Mouse (Mus musculus): ENCODE data around the gene Myt1l. TPM values are rescaled to one million over a fixed set of nuclear protein-coding genes. Genes with fewer than 3 reads are reported as not detected.
A peak's percentile ranks its signal among the peaks of the same experiment; 100 is the strongest.

Gene Myt1l
- polyA plus RNA-seq, 1 experiment, result 0.04 TPM

DNA sequence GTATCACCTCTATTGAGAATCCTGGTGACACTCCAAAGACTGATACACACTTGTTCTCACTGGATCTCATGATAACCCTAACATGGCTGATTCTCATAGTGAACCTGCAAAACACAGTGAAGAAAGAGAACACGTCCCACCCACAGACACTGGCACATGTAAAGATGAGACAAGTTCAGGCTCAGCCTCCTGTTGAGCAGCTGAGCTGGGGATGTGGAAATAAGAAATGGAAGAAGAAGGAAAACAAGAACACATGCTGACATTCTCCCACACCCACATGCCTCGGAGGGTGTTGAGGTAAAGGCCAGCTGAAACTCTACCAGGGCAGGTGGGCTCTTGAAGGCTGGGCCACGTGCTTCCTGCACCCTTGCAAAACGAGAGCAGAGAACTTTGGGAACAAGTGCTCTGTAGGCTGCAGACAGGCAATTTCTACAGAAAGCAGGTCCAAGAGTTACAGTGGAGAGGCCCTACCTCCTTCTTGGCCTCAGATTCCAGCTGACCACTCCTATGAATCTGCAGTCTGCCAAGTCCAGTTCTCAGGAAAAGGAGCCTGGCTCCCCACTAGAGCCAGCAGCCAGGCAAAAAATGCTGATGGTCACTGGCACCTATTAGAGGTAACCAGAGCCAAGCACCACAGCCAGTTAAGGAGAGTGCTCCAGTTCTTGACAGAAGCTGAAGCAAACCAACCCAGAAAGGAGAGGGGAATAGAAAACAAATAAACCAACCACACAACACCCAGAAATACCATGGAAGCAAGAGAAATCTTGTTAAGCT is 376.1 kb downstream of the Myt1l start:
- no peak for DNase-seq (ENCODE audit: low spot score)

DNA sequence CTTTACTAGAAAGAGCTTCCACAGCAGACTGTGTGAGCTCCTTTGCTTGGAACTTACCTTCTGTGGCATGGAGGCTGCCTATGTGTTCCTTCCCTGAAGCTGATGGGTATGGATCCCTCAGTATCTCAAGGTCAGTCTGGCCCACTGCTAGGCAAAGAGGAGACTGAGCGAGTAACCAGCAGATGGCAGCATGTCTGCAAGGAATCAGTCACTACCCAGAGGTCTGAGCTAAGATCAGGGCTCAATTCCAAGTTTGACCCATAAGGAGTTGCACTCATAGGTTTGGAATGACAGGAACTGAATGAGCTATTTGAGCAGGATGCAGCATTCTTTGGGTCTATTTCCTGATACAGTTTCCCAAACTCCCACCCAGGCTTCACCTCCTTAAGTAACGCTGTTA is 378.9 kb downstream of the Myt1l start:
- DNase-seq (ENCODE audit: low spot score), result no peak

- DNase-seq (ENCODE audit: low spot score), result no peak
Measured at GRCm38 (mm10) chr12:29916139-29916538, 388.0 kb downstream of the Myt1l start.

DNA sequence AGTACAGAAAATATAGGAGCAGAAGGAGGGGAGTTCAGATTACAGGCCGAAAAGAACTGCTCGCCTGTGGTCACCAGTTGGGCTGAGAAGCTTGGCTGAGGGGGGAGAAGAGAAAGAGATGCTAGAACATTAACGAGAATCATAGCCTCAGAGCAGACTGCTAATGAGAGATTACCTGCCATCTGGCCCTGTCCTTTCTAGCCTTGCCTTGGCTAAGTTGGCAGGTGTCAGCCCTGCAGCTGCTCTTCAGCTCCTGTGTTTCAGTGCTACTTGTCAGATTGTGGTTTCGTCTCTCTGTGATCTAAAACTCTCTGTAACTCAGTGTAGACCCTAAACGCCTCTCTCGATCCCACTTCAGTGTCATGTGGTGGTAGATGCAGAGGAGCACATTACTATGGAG is 388.6 kb downstream of the Myt1l start:
- DNase-seq (ENCODE audit: low spot score), result no peak

DNA sequence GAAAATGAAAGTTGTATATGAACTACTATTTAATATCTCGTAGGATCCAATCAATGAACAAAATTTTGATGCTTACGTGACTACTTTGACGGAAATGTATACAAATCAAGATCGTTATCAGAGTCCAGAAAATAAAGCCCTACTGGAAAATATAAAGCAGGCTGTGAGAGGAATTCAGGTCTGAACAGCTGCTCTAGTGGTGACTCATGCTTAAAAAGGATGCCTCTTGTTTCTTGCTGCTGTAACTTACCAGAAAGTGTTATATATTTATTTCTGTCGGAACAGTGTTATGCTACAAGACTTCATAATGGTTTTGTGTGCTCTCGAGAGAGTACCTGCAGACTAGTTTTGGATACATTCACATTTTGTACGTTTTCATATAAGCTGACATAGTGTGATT is 392.1 kb downstream of the Myt1l start:
- DNase-seq (ENCODE audit: low spot score), result no peak

DNA sequence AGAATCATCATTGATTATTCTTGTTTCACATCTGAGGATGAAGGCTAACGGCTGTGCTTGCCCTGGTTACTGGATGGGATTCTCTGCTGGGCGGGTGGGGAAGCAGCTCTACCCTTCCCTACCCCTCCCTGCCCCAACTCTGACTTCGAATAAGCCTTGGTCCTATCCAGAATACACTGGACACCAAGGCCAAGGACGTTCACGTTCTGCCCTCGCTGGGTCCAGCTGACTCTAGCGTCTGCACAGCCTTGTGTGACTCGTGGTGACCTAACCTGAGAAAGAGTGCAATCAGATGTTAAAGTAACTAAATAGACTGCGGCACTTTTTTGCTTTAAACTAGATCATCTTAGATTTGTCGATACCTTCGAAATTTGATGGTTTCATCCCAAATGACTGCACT is 393.3 kb downstream of the Myt1l start:
- DNase-seq (ENCODE audit: low spot score), result no peak

DNA sequence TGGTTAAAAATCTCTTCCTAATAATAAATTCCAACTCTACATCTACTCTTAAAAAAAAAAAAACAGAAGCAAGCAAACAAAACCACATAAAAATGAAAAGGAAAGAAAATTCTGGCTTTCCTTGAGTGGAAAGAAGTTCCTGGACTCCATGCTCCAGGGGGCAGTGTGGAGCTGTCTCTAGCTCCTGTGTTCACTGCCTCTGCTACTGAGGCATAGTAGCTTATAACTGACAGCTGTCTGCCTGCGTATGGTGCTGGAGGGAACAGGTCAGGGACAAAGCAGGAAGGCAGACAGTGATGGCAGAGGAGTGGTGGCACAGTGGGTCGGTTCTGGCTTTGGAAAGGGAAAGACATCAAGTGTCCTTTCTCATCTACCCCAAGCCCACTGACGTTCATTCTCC is 398.7 kb downstream of the Myt1l start:
- no peak for DNase-seq (ENCODE audit: low spot score)

GRCm38 (mm10) chr12:29930591-29930990 is 402.4 kb downstream of the Myt1l start:
- DNase-seq (ENCODE audit: low spot score), result no peak

DNA sequence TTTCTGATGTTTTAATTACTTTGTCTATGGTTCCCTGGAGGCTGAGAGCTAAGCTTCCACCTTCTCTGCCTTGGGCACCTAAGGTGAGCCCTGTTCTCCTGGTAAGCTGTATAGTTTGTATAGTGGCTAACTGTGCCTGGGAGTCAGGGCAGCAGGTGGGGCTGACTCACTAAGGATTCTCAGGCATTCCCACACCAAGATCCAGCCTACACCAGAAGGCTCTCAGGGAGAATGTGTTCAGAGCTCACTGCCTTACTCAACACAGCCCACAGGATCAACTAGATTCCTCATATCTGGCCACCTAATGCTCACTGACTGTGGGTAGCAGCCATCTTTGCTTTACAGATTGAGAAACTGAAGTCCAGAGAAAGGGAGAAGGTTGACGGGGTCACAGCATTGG is 404.8 kb downstream of the Myt1l start:
- DNase-seq (ENCODE audit: low spot score), result no peak

DNA sequence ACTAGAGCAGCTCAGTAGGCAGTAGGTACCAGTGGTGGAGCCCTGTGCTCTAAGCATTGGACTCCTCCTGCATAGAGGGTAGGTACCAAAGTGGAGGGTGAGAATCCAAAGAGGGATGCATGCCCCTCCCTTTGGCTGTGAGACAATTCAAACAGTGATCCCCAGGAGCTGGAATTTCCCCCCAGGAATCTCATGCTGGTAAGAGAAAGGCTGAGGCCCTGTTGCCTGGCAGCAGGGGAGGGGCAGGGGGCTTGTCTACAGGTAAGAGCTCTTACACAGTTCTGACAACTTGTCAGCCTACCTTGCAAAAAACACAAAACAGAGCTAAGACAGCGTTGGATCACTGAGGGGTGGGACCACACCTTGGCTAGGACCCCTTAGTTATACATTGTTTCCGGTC is 405.3 kb downstream of the Myt1l start:
- no peak for DNase-seq (ENCODE audit: low spot score)

DNA sequence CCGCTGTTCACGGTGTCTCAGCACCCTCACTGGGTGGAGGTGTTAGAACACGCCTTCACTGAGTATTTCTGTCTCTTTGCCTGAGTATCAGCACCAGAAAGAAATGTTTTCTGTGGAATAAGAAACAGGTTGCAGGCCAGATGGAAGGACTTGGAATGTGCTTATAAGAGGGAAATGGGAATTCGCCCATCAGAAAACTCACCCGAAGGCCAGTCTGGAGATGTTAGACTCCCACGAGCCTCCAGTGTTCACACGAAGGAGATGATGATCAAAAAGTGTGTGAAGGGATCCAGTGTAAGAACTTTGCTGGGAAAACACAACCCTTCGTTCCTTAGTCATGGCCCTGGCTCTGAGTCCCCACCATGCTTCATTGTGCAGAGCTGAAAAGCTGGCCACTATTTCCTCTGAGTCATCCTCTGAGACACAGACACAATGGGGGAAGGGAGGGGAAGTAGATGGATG is 406.0 kb downstream of the Myt1l start:
- DNase-seq (ENCODE audit: low spot score), result no peak

- no peak for DNase-seq (ENCODE audit: low spot score)
Measured at GRCm38 (mm10) chr12:29937308-29937707, 409.1 kb downstream of the Myt1l start, which contains the start of gene Pxdn. Pxdn (plus strand) TSS chr12:29937608.

GRCm38 (mm10) chr12:29937851-29938375 is 409.7 kb downstream of the Myt1l start:
- peak; percentile 38 for DNase-seq (ENCODE audit: low spot score)

DNA sequence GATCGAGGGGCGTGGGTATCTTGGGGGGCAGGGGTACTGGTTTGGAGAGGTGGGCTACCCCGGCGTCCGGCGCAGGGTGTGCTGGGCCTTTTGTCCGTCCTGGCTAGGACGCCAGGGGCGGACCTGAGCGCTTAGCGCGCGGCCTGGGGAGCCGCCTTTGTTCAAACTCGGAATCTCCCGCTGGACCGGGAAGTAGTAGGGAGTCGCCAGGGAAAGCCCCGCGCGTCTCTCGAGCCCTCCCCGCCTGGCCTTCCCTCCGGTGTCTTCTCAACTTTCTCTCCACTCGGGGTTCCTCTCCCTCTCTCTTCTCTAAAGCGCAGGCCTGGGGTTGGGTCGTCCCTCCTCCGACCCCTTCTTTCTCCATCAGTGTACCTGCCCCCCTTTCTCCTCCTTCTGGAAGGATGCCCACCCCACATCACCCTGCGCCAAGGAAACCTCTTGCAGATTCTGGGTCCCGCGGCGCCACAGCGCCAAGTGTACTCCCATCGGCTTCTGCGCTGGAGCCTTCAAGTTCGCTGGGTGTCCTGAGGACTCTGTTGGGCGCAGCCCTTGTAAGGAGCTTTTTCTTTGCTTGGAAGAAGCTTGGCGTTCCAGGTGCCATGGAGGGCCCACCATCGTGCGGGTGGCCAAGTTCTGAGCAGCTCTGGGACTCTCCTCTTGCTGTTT is 410.3 kb downstream of the Myt1l start:
- DNase-seq (ENCODE audit: low spot score), result peak; percentile 49

GRCm38 (mm10) chr12:29939261-29939671 is 411.1 kb downstream of the Myt1l start:
- no peak for DNase-seq (ENCODE audit: low spot score)

GRCm38 (mm10) chr12:29942435-29942834 is 414.3 kb downstream of the Myt1l start:
- no peak for DNase-seq (ENCODE audit: low spot score)

DNA sequence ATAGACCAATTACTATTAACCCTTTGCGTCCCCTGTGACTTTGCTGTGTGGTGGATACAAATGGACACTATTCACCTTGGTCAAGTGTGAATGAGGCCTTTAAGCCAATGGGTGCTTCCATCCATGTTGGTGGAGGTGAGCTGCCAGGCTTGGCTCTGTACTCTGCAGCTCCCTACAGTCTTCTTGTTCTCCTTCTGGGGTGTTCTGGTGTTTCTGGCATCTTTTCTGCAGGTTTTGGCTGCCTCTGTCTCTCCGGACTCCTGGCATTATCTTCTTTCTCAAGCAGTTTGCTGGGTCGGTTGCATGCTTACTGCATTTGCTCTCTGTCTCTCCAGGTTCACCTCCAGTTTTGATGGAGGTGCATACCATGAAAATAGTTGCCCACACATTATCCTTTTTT is 416.5 kb downstream of the Myt1l start:
- DNase-seq (ENCODE audit: low spot score), result no peak

- no peak for DNase-seq (ENCODE audit: low spot score)
Measured at GRCm38 (mm10) chr12:29945182-29945743, 417.1 kb downstream of the Myt1l start.

GRCm38 (mm10) chr12:29951043-29951442 is 422.9 kb downstream of the Myt1l start:
- DNase-seq (ENCODE audit: low spot score), result no peak

- no peak for DNase-seq (ENCODE audit: low spot score)
Measured at GRCm38 (mm10) chr12:29951485-29951884, 423.3 kb downstream of the Myt1l start.

- DNase-seq (ENCODE audit: low spot score), result no peak
Measured at GRCm38 (mm10) chr12:29952102-29952501, 423.9 kb downstream of the Myt1l start.

DNA sequence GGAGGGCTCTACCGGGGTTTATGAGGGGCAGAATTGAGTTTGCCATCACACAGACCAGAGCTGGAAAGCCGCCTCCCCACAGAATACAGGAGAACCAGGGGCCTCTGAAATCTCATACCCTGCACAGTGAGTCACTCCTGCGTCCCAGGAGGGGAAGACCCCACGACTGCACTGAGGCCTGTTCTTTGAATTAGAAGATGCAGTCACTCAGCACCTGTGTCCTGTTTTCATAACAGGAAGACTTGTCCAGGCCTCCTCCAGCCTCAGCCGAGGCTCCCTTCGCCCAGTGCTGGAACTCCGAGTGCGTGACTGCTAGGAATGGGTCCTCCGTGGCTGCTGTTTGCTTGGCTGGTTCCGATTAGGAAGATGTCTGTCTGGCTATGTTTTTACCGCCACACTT is 425.8 kb downstream of the Myt1l start:
- no peak for DNase-seq (ENCODE audit: low spot score)

- DNase-seq (ENCODE audit: low spot score), result no peak
Measured at GRCm38 (mm10) chr12:29954464-29954863, 426.3 kb downstream of the Myt1l start.

Measured in urinary bladder, adult 2 months (tissue).